Mouse (Mus musculus) CD4-positive helper T cell, adult 2 months (primary cell): ENCODE measurements around the gene Mrpl45.

Experiments
- DNase-seq: peaks from one replicate; pipeline ENCODE4 v3.0.0-alpha.2; 2012; ENCODE audit warnings: low read depth, missing footprints, low spot score

Mrpl45 gene

DNA sequence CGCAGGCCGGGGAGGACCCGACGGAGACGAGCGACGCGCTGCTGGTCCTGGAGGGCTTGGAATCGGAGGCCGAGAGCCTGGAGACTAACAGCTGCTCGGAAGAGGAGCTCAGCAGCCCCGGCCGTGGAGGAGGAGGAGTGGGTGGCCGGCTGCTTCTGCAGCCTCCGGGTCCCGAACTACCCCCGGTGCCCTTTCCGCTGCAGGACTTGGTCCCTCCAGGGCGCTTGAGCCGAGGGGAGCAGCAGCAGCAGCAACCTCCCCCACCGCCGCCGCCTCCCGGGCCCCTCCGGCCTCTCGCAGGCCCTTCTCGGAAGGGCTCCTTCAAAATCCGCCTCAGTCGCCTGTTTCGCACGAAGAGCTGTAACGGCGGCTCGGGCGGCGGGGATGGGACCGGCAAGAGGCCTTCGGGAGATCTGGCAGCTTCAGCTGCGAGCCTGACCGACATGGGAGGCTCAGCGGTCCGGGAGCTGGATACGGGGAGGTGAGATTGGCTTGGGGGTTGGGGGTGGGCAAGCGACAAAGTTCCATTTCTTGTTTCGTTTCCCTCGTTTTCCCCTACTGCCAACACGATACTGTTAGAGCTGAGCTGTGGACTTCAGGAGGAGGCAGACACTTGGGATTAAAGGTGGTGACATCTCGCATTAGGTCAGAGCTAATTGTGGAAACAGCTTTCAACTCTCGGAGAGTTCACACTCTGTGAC lies 47.6 kb downstream of the Mrpl45 start:
- peak; percentile 52 for DNase-seq

DNA sequence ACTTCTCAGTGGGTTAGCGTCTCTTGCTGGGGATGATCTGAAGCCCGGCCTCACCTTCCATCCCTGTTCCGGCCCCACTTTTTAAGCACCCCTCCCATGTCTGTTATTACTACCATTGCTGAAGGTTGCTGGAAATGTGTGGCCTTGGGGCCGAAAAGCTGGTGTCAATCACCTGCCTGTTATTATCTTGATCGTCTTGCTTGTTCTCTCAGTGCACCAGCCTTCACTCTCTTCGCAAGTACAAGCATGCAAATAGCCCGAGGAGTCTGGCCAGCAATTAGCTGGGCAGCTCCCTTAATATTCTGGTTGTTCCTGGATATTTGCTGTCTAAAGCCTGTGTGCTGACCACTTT lies 48.1 kb downstream of the Mrpl45 start:
- DNase-seq: peak; percentile 24

DNA sequence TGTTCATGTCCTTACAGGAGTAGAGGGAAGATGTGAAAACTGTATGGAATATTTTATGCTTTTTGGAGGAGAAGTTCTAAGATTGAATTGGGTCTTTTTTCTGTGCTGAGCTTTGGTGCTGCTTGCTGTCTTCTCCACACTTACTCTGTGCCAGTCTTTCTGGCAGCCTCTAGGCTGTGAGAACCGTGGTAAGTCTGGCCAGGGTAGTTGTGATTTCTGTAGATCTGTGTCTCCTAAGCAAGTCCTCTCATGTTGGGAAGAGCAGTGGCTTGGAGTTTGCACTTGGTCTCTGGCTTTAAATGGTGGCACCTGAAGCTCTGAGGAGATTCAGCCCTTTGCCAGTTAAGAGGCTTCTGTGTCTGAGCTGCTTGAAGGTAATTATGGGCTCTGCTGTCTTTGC lies 50.0 kb downstream of the Mrpl45 start:
- DNase-seq: no peak

DNA sequence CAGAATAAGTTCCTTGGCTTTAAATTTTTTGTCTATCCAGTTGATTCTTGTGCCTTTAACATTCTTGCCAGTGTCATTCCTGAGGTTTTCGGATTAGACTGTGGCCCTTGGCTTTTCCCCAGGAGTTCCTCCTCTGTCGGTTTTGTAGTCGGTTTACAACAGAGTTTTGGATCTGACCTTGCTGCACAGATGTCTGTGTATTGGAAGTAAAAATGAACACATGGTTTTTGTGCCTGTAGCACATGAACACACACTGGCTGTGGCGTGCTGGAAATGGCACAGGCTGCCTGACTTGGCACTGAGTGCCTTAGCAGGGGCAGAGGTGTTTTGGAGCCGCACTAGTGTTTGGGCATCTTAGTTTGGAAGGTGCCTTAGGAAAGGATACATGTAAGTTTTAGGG lies 53.0 kb downstream of the Mrpl45 start:
- DNase-seq: no peak

DNA sequence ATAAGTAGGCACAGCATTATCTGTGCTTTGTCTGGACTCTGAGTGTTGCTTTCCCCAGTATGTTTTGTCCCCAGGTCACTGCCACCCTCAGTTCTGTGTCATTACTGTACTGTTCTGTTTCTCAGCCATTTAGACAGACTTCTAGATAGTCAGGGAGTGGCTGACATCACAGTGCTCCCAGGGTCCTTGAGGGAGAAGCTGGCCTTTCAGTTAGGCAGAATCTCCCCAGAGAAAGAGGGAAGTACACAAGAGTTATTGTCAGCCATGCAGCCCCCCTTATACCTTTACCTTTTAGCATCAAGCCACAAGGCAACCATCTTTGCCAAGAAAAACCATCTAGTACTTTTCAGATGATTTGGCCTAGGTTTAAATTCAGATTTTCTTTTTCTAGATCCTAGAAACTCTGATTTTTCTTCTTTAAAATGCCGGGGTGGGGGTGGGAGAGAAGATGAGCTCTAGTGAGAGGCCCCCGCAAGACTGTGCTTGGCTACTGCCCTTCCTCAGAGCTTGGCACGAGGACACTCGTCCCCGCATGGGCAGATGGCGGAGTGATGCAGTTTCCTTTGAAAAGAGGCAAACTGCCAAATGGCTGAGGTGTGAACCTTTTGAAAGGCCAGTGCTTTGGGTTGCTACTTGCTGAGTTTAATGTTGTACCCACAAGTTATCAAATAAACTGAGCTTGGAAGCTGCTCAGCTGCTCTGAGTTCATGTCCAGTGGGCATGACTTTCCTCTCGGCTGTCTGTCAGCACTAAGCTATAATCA lies 55.0 kb downstream of the Mrpl45 start:
- DNase-seq: no peak

DNA sequence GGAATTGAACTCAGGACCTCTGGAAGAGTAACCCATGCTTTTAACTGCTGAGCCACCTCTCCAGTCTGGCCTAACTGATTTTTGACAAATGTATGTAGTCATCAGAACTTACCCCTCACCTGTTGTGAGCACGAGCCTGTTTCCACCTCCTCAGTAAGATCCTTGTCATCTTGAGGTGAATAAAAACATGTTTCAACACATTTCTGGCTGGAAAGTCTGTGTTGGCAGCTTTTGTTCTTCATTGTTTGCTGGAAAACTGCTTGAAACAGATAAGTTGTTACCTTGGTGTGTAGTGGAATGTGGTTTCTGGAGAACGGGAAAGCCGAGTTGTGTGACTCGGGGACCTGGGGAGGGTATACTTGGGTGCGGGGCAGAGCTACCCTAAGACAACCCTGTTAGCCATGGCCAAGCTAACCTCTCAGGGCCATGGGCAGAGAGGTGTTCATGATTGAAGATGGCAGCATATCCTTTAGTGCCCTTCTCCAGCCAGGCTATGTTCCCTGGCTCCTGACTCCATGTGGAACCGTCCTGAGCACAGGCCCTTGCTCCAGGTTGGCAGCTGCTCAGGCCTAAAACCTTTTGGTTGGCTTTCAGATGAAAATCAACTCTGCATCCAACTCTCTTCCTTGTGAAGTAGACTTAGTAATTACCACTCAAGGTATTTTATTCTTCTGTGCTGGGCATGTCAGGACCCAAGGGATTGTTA lies 56.8 kb downstream of the Mrpl45 start:
- DNase-seq: no peak

DNA sequence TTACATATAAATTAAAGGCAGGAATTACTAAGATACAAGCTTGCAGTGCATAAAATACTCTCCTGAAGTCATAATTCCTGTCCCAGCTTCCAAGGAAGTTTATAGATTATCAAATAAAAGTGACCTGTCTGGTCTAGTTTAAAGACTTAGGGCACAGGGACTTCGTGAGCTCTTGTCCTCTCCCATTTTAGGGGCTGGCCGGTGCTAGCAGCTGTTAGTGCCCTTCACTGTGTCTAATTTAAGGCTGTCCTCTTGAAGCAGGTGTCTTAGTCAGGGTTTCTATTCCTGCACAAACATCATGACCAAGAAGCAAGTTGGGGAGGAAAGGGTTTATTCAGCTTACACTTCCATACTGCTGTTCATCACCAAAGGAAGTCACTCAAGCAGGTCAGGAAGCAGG lies 57.9 kb downstream of the Mrpl45 start:
- DNase-seq: no peak
